Comparison of ENCODE assay signal across 22 mouse cellular contexts in genomic region chr5:63351108-63351507, GRCm38 (mm10).
"Had no signal": no experiment of that assay in that cellular context is flagged by ENCODE, and none has a peak within 500 bp of the region (broad histone marks: within the 10 kb centered on the region; RNA-seq: fewer than 3 reads in every experiment).

No protein-coding gene starts in this region.

- H3K9ac ChIP-seq: intestine, embryonic 15.5 days; limb, embryonic 15.5 days; liver, embryonic 14.5 days; liver, postnatal 0 days; lung, embryonic 14.5 days; midbrain, embryonic 12.5 days; neural tube, embryonic 13.5 days had no signal

- H3K27ac ChIP-seq: intestine, embryonic 15.5 days; limb, embryonic 15.5 days; liver, embryonic 14.5 days; macrophage; midbrain, embryonic 12.5 days; neural tube, embryonic 13.5 days had no signal

- H3K27me3 ChIP-seq: intestine, embryonic 15.5 days; limb, embryonic 15.5 days; midbrain, embryonic 12.5 days; neural tube, embryonic 13.5 days had no signal

- ATAC-seq: intestine, embryonic 15.5 days; liver, postnatal 0 days; lung, postnatal 0 days; midbrain, embryonic 16.5 days had no signal

- H3K4me3 ChIP-seq: intestine, embryonic 15.5 days; limb, embryonic 15.5 days; midbrain, embryonic 12.5 days; myocyte; neural tube, embryonic 13.5 days had no signal

- H3K4me1 ChIP-seq: intestine, embryonic 15.5 days; limb, embryonic 15.5 days; midbrain, embryonic 12.5 days; neural tube, embryonic 13.5 days had no signal

- H3K36me3 ChIP-seq: intestine, embryonic 15.5 days; limb, embryonic 15.5 days; midbrain, embryonic 12.5 days; neural tube, embryonic 13.5 days had no signal

- H3K9me3 ChIP-seq: intestine, embryonic 15.5 days; limb, embryonic 15.5 days; midbrain, embryonic 12.5 days; neural tube, embryonic 13.5 days had no signal

- H3K4me2 ChIP-seq: intestine, embryonic 15.5 days; limb, embryonic 15.5 days; liver, embryonic 11.5 days; lung, embryonic 14.5 days; midbrain, embryonic 12.5 days; neural tube, embryonic 13.5 days had no signal

- DNase-seq: kidney, adult 11 months; kidney, adult 8-10 months; kidney, postnatal 25 days; left cerebral cortex, postnatal 4 days; liver, postnatal 0 days; lung, embryonic 14.5 days; retina, postnatal 1 day; right cerebral cortex, postnatal 25 days; spleen, adult 18-20 months; thymus, adult 2 months; thymus, postnatal 14 days; thymus, postnatal 4 days had no signal
